Mouse (Mus musculus): Measurements from ENCODE around the gene Mob4. TPM values are rescaled to one million over a fixed set of nuclear protein-coding genes. Genes with fewer than 3 reads are reported as not detected.

Mob4 gene
- polyA plus RNA-seq, 1 experiment from 2014 or later, result 196 TPM

GRCm38 (mm10) chr1:55129716-55130115, 1.3 kb upstream of the Mob4 start:
- ATAC-seq (ENCODE audit: low FRiP score, low TSS enrichment), result no peak
- no peak for DNase-seq
- H3K27me3 ChIP-seq (ENCODE audit: control insufficient read depth, insufficient read depth, low read length), result no peaks in the 10 kb centered on the region
- no peaks in the 10 kb centered on the region for H3K9me3 ChIP-seq (ENCODE audit: control insufficient read depth, low read length)
- no peak overlapping the region for H3K9ac ChIP-seq (replicated peaks; ENCODE audit: low read length)
- peaks cover 25% of the 10 kb centered on the region for H3K4me1 ChIP-seq (ENCODE audit: control insufficient read depth, insufficient read depth, low read length)
- WGBS, result 93% methylated on average over 5 of the region's 5 CpGs
- H3K4me3 ChIP-seq (replicated peaks; ENCODE audit: low read depth, low read length), result no peak overlapping the region
- H3K36me3 ChIP-seq (ENCODE audit: control insufficient read depth, insufficient read depth, low read length), result no peaks in the 10 kb centered on the region
- no peak overlapping the region for H3K27ac ChIP-seq (replicated peaks; ENCODE audit: low read depth, low read length)
- H3K4me2 ChIP-seq (ENCODE audit: low read length), result no peak overlapping the region

GRCm38 (mm10) chr1:55130190-55130916, 678 bp upstream of the Mob4 start:
- no peaks in the 10 kb centered on the region for H3K9me3 ChIP-seq (ENCODE audit: control insufficient read depth, low read length)
- 69% methylated on average over 10 of the region's 10 CpGs for WGBS
- H3K27ac ChIP-seq (replicated peaks; ENCODE audit: low read depth, low read length), result peak overlapping the region; percentile 98
- peaks cover 25% of the 10 kb centered on the region for H3K4me1 ChIP-seq (ENCODE audit: control insufficient read depth, insufficient read depth, low read length)
- no peaks in the 10 kb centered on the region for H3K36me3 ChIP-seq (ENCODE audit: control insufficient read depth, insufficient read depth, low read length)
- peak overlapping the region; percentile 97 for H3K9ac ChIP-seq (replicated peaks; ENCODE audit: low read length)
- DNase-seq, result no peak
- no peak for ATAC-seq (ENCODE audit: low FRiP score, low TSS enrichment)
- peak overlapping the region; percentile 79 for H3K4me2 ChIP-seq (ENCODE audit: low read length)
- no peaks in the 10 kb centered on the region for H3K27me3 ChIP-seq (ENCODE audit: control insufficient read depth, insufficient read depth, low read length)
- H3K4me3 ChIP-seq (replicated peaks; ENCODE audit: low read depth, low read length), result peak overlapping the region; percentile 99

GRCm38 (mm10) chr1:55131424-55132014, 488 bp downstream of the Mob4 start:
- Histone ChIP-seq H3K9ac (replicated peaks; ENCODE audit: low read length) (peak overlapping the region; percentile 97), H3K4me1 (ENCODE audit: control insufficient read depth, insufficient read depth, low read length) (peaks cover 25% of the 10 kb centered on the region), H3K27ac (replicated peaks; ENCODE audit: low read depth, low read length) (peak overlapping the region; percentile 98), H3K27me3 (ENCODE audit: control insufficient read depth, insufficient read depth, low read length) (no peaks in the 10 kb centered on the region), H3K4me2 (ENCODE audit: low read length) (peak overlapping the region; percentile 79), H3K4me3 (replicated peaks; ENCODE audit: low read depth, low read length) (peak overlapping the region; percentile 99), H3K36me3 (ENCODE audit: control insufficient read depth, insufficient read depth, low read length) (no peaks in the 10 kb centered on the region), H3K9me3 (ENCODE audit: control insufficient read depth, low read length) (no peaks in the 10 kb centered on the region)
- under 1% methylated on average over 47 of the region's 47 CpGs for WGBS
- ATAC-seq (ENCODE audit: low FRiP score, low TSS enrichment), result peak; percentile 86
- DNase-seq, result no peak

- Histone ChIP-seq H3K4me3 (replicated peaks; ENCODE audit: low read depth, low read length) (peak overlapping the region; percentile 99), H3K36me3 (ENCODE audit: control insufficient read depth, insufficient read depth, low read length) (0 out of 2 replicates have a peak, but pooled peaks cover 1% of the 10 kb centered on the region), H3K9me3 (ENCODE audit: control insufficient read depth, low read length) (no peaks in the 10 kb centered on the region), H3K4me1 (ENCODE audit: control insufficient read depth, insufficient read depth, low read length) (peaks cover 25% of the 10 kb centered on the region), H3K27ac (replicated peaks; ENCODE audit: low read depth, low read length) (no peak overlapping the region), H3K4me2 (ENCODE audit: low read length) (peak overlapping the region; percentile 79), H3K9ac (replicated peaks; ENCODE audit: low read length) (peak overlapping the region; percentile 97; the same call in 1 of the 2 replicates), H3K27me3 (ENCODE audit: control insufficient read depth, insufficient read depth, low read length) (no peaks in the 10 kb centered on the region)
- DNase-seq (no peak), ATAC-seq (ENCODE audit: low FRiP score, low TSS enrichment) (no peak)
- 74% methylated on average over 4 of the region's 4 CpGs for WGBS
Measured at GRCm38 (mm10) chr1:55132308-55132707, 1.3 kb downstream of the Mob4 start.

GRCm38 (mm10) chr1:55133173-55133572, 2.1 kb downstream of the Mob4 start:
- Histone ChIP-seq H3K4me1 (ENCODE audit: control insufficient read depth, insufficient read depth, low read length) (peaks cover 25% of the 10 kb centered on the region), H3K9ac (replicated peaks; ENCODE audit: low read length) (no peak overlapping the region), H3K27ac (replicated peaks; ENCODE audit: low read depth, low read length) (no peak overlapping the region), H3K4me2 (ENCODE audit: low read length) (no peak overlapping the region), H3K9me3 (ENCODE audit: control insufficient read depth, low read length) (no peaks in the 10 kb centered on the region), H3K27me3 (ENCODE audit: control insufficient read depth, insufficient read depth, low read length) (no peaks in the 10 kb centered on the region), H3K4me3 (replicated peaks; ENCODE audit: low read depth, low read length) (no peak overlapping the region), H3K36me3 (ENCODE audit: control insufficient read depth, insufficient read depth, low read length) (peaks cover 6% of the 10 kb centered on the region; the same call in 1 of the 2 replicates)
- no peak for DNase-seq
- ATAC-seq (ENCODE audit: low FRiP score, low TSS enrichment), result no peak
- WGBS, result 79% methylated on average over 2 of the region's 2 CpGs

GRCm38 (mm10) chr1:55134301-55134700, 3.3 kb downstream of the Mob4 start:
- Histone ChIP-seq H3K27ac (replicated peaks; ENCODE audit: low read depth, low read length) (no peak overlapping the region), H3K4me3 (replicated peaks; ENCODE audit: low read depth, low read length) (no peak overlapping the region), H3K36me3 (ENCODE audit: control insufficient read depth, insufficient read depth, low read length) (peaks cover 8% of the 10 kb centered on the region; the same call in 1 of the 2 replicates), H3K4me1 (ENCODE audit: control insufficient read depth, insufficient read depth, low read length) (peaks cover 25% of the 10 kb centered on the region), H3K9me3 (ENCODE audit: control insufficient read depth, low read length) (no peaks in the 10 kb centered on the region), H3K4me2 (ENCODE audit: low read length) (no peak overlapping the region), H3K9ac (replicated peaks; ENCODE audit: low read length) (no peak overlapping the region), H3K27me3 (ENCODE audit: control insufficient read depth, insufficient read depth, low read length) (no peaks in the 10 kb centered on the region)
- DNase-seq (no peak), ATAC-seq (ENCODE audit: low FRiP score, low TSS enrichment) (no peak)
- 96% methylated on average over 3 of the region's 3 CpGs for WGBS

- WGBS, result 100% methylated on average over 1 of the region's 1 CpGs
- Histone ChIP-seq H3K27me3 (ENCODE audit: control insufficient read depth, insufficient read depth, low read length) (no peaks in the 10 kb centered on the region), H3K4me1 (ENCODE audit: control insufficient read depth, insufficient read depth, low read length) (peaks cover 18% of the 10 kb centered on the region)
Measured at GRCm38 (mm10) chr1:55135846-55136245, 4.8 kb downstream of the Mob4 start.

GRCm38 (mm10) chr1:55144338-55144737, 13.3 kb downstream of the Mob4 start:
- H3K4me2 ChIP-seq (ENCODE audit: low read length), result no peak overlapping the region
- no peak overlapping the region for H3K4me3 ChIP-seq (replicated peaks; ENCODE audit: low read depth, low read length)
- no peak for DNase-seq
- H3K9me3 ChIP-seq (ENCODE audit: control insufficient read depth, low read length), result no peaks in the 10 kb centered on the region
- WGBS, result 97% methylated on average over 4 of the region's 4 CpGs
- no peaks in the 10 kb centered on the region for H3K27me3 ChIP-seq (ENCODE audit: control insufficient read depth, insufficient read depth, low read length)
- no peak for ATAC-seq (ENCODE audit: low FRiP score, low TSS enrichment)
- H3K27ac ChIP-seq (replicated peaks; ENCODE audit: low read depth, low read length), result no peak overlapping the region
- no peaks in the 10 kb centered on the region for H3K4me1 ChIP-seq (ENCODE audit: control insufficient read depth, insufficient read depth, low read length)
- peaks cover 31% of the 10 kb centered on the region for H3K36me3 ChIP-seq (ENCODE audit: control insufficient read depth, insufficient read depth, low read length)
- H3K9ac ChIP-seq (replicated peaks; ENCODE audit: low read length), result no peak overlapping the region

More at GRCm38 (mm10) chr1:55135846-55136245, 4.8 kb downstream of the Mob4 start:
- H3K36me3 ChIP-seq (ENCODE audit: control insufficient read depth, insufficient read depth, low read length), result peaks cover 14% of the 10 kb centered on the region
- DNase-seq (no peak), ATAC-seq (ENCODE audit: low FRiP score, low TSS enrichment) (no peak)
- no peak overlapping the region for H3K27ac ChIP-seq (replicated peaks; ENCODE audit: low read depth, low read length)
- H3K9me3 ChIP-seq (ENCODE audit: control insufficient read depth, low read length), result no peaks in the 10 kb centered on the region
- H3K4me3 ChIP-seq (replicated peaks; ENCODE audit: low read depth, low read length), result no peak overlapping the region
- no peak overlapping the region for H3K4me2 ChIP-seq (ENCODE audit: low read length)
- H3K9ac ChIP-seq (replicated peaks; ENCODE audit: low read length), result no peak overlapping the region

GRCm38 (mm10) chr1:55145556-55145955, 14.5 kb downstream of the Mob4 start:
- Histone ChIP-seq H3K27ac (replicated peaks; ENCODE audit: low read depth, low read length) (no peak overlapping the region), H3K9me3 (ENCODE audit: control insufficient read depth, low read length) (no peaks in the 10 kb centered on the region), H3K36me3 (ENCODE audit: control insufficient read depth, insufficient read depth, low read length) (peaks cover 39% of the 10 kb centered on the region), H3K4me1 (ENCODE audit: control insufficient read depth, insufficient read depth, low read length) (no peaks in the 10 kb centered on the region), H3K27me3 (ENCODE audit: control insufficient read depth, insufficient read depth, low read length) (no peaks in the 10 kb centered on the region), H3K4me2 (ENCODE audit: low read length) (no peak overlapping the region), H3K4me3 (replicated peaks; ENCODE audit: low read depth, low read length) (no peak overlapping the region), H3K9ac (replicated peaks; ENCODE audit: low read length) (no peak overlapping the region)
- 96% methylated on average over 7 of the region's 7 CpGs for WGBS
- ATAC-seq (ENCODE audit: low FRiP score, low TSS enrichment) (no peak), DNase-seq (no peak)

Measured in midbrain, embryonic 14.5 days (tissue).